Mouse (Mus musculus): ENCODE measurements around the gene Ndufa3. TPM values are rescaled to one million over a fixed set of nuclear protein-coding genes. Genes with fewer than 3 reads are reported as not detected.
A peak's percentile ranks its signal among the peaks of the same experiment; 100 is the strongest.

Ndufa3 gene
- polyA plus RNA-seq, 1 experiment, result not detected

- 3% methylated on average over 9 of the region's 9 CpGs for WGBS
- no peak for TF ChIP-seq POLR2A (IDR thresholded peaks at IDR 0.05; ENCODE audit: insufficient read depth, low read depth, low read length)
- no peak for TF ChIP-seq CTCF (IDR thresholded peaks at IDR 0.05; ENCODE audit: insufficient read depth, low read depth, low read length)
- H3K4me1 ChIP-seq (ENCODE audit: control insufficient read depth, insufficient read depth, low read length), result peaks cover 9% of the 10 kb centered on the region
- H3K4me3 ChIP-seq (ENCODE audit: insufficient read depth, low read depth, low read length), result peak overlapping the region; percentile 89
- no peak overlapping the region for H3K27ac ChIP-seq (ENCODE audit: insufficient read depth, low read depth, low read length)
These were observed 29.0 kb downstream of the Ndufa3 start for GRCm38 (mm10) chr7:3646188-3646587.

GRCm38 (mm10) chr7:3646641-3647040, 29.5 kb downstream of the Ndufa3 start:
- 47% methylated on average over 4 of the region's 4 CpGs for WGBS
- no peak for TF ChIP-seq CTCF (IDR thresholded peaks at IDR 0.05; ENCODE audit: insufficient read depth, low read depth, low read length)
- TF ChIP-seq POLR2A (IDR thresholded peaks at IDR 0.05; ENCODE audit: insufficient read depth, low read depth, low read length), result no peak
- peaks cover 9% of the 10 kb centered on the region for H3K4me1 ChIP-seq (ENCODE audit: control insufficient read depth, insufficient read depth, low read length)
- H3K4me3 ChIP-seq (ENCODE audit: insufficient read depth, low read depth, low read length), result peak overlapping the region; percentile 89
- H3K27ac ChIP-seq (ENCODE audit: insufficient read depth, low read depth, low read length), result no peak overlapping the region

- H3K4me1 ChIP-seq (ENCODE audit: control insufficient read depth, insufficient read depth, low read length), result no peaks in the 10 kb centered on the region
- no peak for TF ChIP-seq POLR2A (IDR thresholded peaks at IDR 0.05; ENCODE audit: insufficient read depth, low read depth, low read length)
- H3K4me3 ChIP-seq (ENCODE audit: insufficient read depth, low read depth, low read length), result no peak overlapping the region
- 88% methylated on average over 4 of the region's 4 CpGs for WGBS
- H3K27ac ChIP-seq (ENCODE audit: insufficient read depth, low read depth, low read length), result no peak overlapping the region
These were observed 39.8 kb downstream of the Ndufa3 start for GRCm38 (mm10) chr7:3656966-3657365.

- WGBS, result 90% methylated on average over 14 of the region's 14 CpGs
- H3K4me3 ChIP-seq (ENCODE audit: insufficient read depth, low read depth, low read length), result no peak overlapping the region
- H3K4me1 ChIP-seq (ENCODE audit: control insufficient read depth, insufficient read depth, low read length), result peaks cover under 1% of the 10 kb centered on the region; the same call in 1 of the 2 replicates
- H3K27ac ChIP-seq (ENCODE audit: insufficient read depth, low read depth, low read length), result no peak overlapping the region
- no peak for TF ChIP-seq CTCF (IDR thresholded peaks at IDR 0.05; ENCODE audit: insufficient read depth, low read depth, low read length)
- TF ChIP-seq POLR2A (IDR thresholded peaks at IDR 0.05; ENCODE audit: insufficient read depth, low read depth, low read length), result no peak
These were observed 41.4 kb downstream of the Ndufa3 start for GRCm38 (mm10) chr7:3658578-3658977.

- TF ChIP-seq CTCF (IDR thresholded peaks at IDR 0.05; ENCODE audit: insufficient read depth, low read depth, low read length), result no peak
- TF ChIP-seq POLR2A (IDR thresholded peaks at IDR 0.05; ENCODE audit: insufficient read depth, low read depth, low read length), result no peak
- no peak overlapping the region for H3K27ac ChIP-seq (ENCODE audit: insufficient read depth, low read depth, low read length)
- WGBS, result 20% methylated on average over 15 of the region's 15 CpGs
- H3K4me3 ChIP-seq (ENCODE audit: insufficient read depth, low read depth, low read length), result peak overlapping the region; percentile 75
- H3K4me1 ChIP-seq (ENCODE audit: control insufficient read depth, insufficient read depth, low read length), result peaks cover 5% of the 10 kb centered on the region; the same call in 1 of the 2 replicates
These were observed 47.5 kb downstream of the Ndufa3 start for GRCm38 (mm10) chr7:3664524-3665214.

GRCm38 (mm10) chr7:3665215-3666114, 48.3 kb downstream of the Ndufa3 start, which contains the start of gene Leng1:
TSS of gene Leng1 (minus strand) at chr7:3665840.
- peak within 1 kb of the TSS; percentile 54 for H3K27ac ChIP-seq (ENCODE audit: insufficient read depth, low read depth, low read length)
- WGBS, result 2% methylated on average over 45 of the region's 45 CpGs
- peak within 1 kb of the TSS; percentile 75 for H3K4me3 ChIP-seq (ENCODE audit: insufficient read depth, low read depth, low read length)
- TF ChIP-seq CTCF (IDR thresholded peaks at IDR 0.05; ENCODE audit: insufficient read depth, low read depth, low read length) (no peak), POLR2A (IDR thresholded peaks at IDR 0.05; ENCODE audit: insufficient read depth, low read depth, low read length) (peak; percentile 61)
- peaks cover 5% of the 10 kb centered on the region; the same call in 1 of the 2 replicates for H3K4me1 ChIP-seq (ENCODE audit: control insufficient read depth, insufficient read depth, low read length)

GRCm38 (mm10) chr7:3666921-3667391, 49.8 kb downstream of the Ndufa3 start:
- Histone ChIP-seq H3K27ac (ENCODE audit: insufficient read depth, low read depth, low read length) (no peak overlapping the region), H3K4me3 (ENCODE audit: insufficient read depth, low read depth, low read length) (no peak overlapping the region), H3K4me1 (ENCODE audit: control insufficient read depth, insufficient read depth, low read length) (peaks cover 5% of the 10 kb centered on the region; the same call in 1 of the 2 replicates)
- TF ChIP-seq POLR2A (IDR thresholded peaks at IDR 0.05; ENCODE audit: insufficient read depth, low read depth, low read length) (no peak), CTCF (IDR thresholded peaks at IDR 0.05; ENCODE audit: insufficient read depth, low read depth, low read length) (no peak)
- WGBS, result 33% methylated on average over 14 of the region's 14 CpGs

Other genes starting within 250 kb of the Ndufa3 start
- not detected in 2 replicates for gene Cacng8, start 226.7 kb upstream of the Ndufa3 start, polyA plus RNA-seq (2012; ENCODE audit: insufficient read depth, insufficient read length, low replicate concordance, missing spikeins)
- gene Cacng6, start 193.2 kb upstream of the Ndufa3 start, polyA plus RNA-seq (2012; ENCODE audit: insufficient read depth, insufficient read length, low replicate concordance, missing spikeins), result not detected in 2 replicates
- not detected in 2 replicates for gene Tarm1, start 114.7 kb upstream of the Ndufa3 start, polyA plus RNA-seq (2012; ENCODE audit: insufficient read depth, insufficient read length, low replicate concordance, missing spikeins)
- gene Oscar, start 1.2 kb upstream of the Ndufa3 start, polyA plus RNA-seq (2012; ENCODE audit: insufficient read depth, insufficient read length, low replicate concordance, missing spikeins), result not detected in 2 replicates
- not detected in 2 replicates for gene Tfpt, start 12.6 kb downstream of the Ndufa3 start, polyA plus RNA-seq (2012; ENCODE audit: insufficient read depth, insufficient read length, low replicate concordance, missing spikeins)
- not detected in 2 replicates for gene Prpf31, start 12.6 kb downstream of the Ndufa3 start, polyA plus RNA-seq (2012; ENCODE audit: insufficient read depth, insufficient read length, low replicate concordance, missing spikeins)
- gene Cnot3, start 27.9 kb downstream of the Ndufa3 start, polyA plus RNA-seq (2012; ENCODE audit: insufficient read depth, insufficient read length, low replicate concordance, missing spikeins), result not detected in 2 replicates
- not detected in 2 replicates for gene Leng1, start 48.5 kb downstream of the Ndufa3 start, polyA plus RNA-seq (2012; ENCODE audit: insufficient read depth, insufficient read length, low replicate concordance, missing spikeins)
- not detected in 2 replicates for gene Tmc4, start 60.2 kb downstream of the Ndufa3 start, polyA plus RNA-seq (2012; ENCODE audit: insufficient read depth, insufficient read length, low replicate concordance, missing spikeins)
- gene Tsen34, start 75.5 kb downstream of the Ndufa3 start, polyA plus RNA-seq (2012; ENCODE audit: insufficient read depth, insufficient read length, low replicate concordance, missing spikeins), result not detected in 2 replicates
- not detected in 2 replicates for gene Mboat7, start 76.2 kb downstream of the Ndufa3 start, polyA plus RNA-seq (2012; ENCODE audit: insufficient read depth, insufficient read length, low replicate concordance, missing spikeins)
- 2,455 TPM in 1 of 2 replicates, not detected in the other for gene Rps9, start 86.6 kb downstream of the Ndufa3 start, polyA plus RNA-seq (2012; ENCODE audit: insufficient read depth, insufficient read length, low replicate concordance, missing spikeins)
- not detected in 2 replicates for gene Pirb, start 103.0 kb downstream of the Ndufa3 start, polyA plus RNA-seq (2012; ENCODE audit: insufficient read depth, insufficient read length, low replicate concordance, missing spikeins)
- gene Gm15448, start 208.3 kb downstream of the Ndufa3 start, polyA plus RNA-seq (2012; ENCODE audit: insufficient read depth, insufficient read length, low replicate concordance, missing spikeins), result not detected in 2 replicates
- gene Pira2, start 227.7 kb downstream of the Ndufa3 start, polyA plus RNA-seq (2012; ENCODE audit: insufficient read depth, insufficient read length, low replicate concordance, missing spikeins), result not detected in 2 replicates